Mouse (Mus musculus) macrophage (primary cell): ENCODE results near the gene Sept10. TPM values are rescaled to one million over a fixed set of nuclear protein-coding genes. Genes with fewer than 3 reads are reported as not detected.

Source experiments
- H3K27ac ChIP-seq: fragments of 350-480 bp; formaldehyde crosslinking; 2 replicates; pipeline ENCODE4 v1.9.0; 2021
- H3K36me3 ChIP-seq: fragments of 350-480 bp; formaldehyde crosslinking; 2 replicates; pipeline ENCODE4 v1.9.0; 2021; ENCODE audit errors: inconsistent target
- H3K4me3 ChIP-seq: fragments of 350-480 bp; formaldehyde crosslinking; 2 replicates; pipeline ENCODE4 v1.9.0; 2021; ENCODE audit errors: inconsistent target
- H3K79me2 ChIP-seq: fragments of 350-480 bp; formaldehyde crosslinking; 2 replicates; pipeline ENCODE4 v1.9.0; 2021; ENCODE audit errors: inconsistent target
- WGBS: methylation state at CpG from one replicate; pipeline ENCODE4 v1.1.7; 2026; ENCODE audit warnings: inconsistent platforms; ENCODE audit not compliant: missing documents; 5-methylcytosine and 5-hydroxymethylcytosine counted together
- polyA plus RNA-seq: library from polyadenylated mRNA; stranded (reverse); fragments of 250-400 nt; gene quantifications from 3 replicates; pipeline ENCODE4 v1.2.4, GENCODE M21; 2018; ENCODE audit warnings: inconsistent platforms

Sept10 gene
- polyA plus RNA-seq, 1 experiment from 2014 or later, result 10.3 TPM

- H3K36me3 ChIP-seq, result no peaks in the 10 kb centered on the region
- H3K27ac ChIP-seq, result no peak overlapping the region
- 85% methylated on average over 5 of the region's 5 CpGs for WGBS
- no peak overlapping the region for H3K4me3 ChIP-seq
- H3K79me2 ChIP-seq, result no peaks in the 10 kb centered on the region
Measured at GRCm38 (mm10) chr10:59194891-59195290, 26.8 kb downstream of the Sept10 start.

DNA sequence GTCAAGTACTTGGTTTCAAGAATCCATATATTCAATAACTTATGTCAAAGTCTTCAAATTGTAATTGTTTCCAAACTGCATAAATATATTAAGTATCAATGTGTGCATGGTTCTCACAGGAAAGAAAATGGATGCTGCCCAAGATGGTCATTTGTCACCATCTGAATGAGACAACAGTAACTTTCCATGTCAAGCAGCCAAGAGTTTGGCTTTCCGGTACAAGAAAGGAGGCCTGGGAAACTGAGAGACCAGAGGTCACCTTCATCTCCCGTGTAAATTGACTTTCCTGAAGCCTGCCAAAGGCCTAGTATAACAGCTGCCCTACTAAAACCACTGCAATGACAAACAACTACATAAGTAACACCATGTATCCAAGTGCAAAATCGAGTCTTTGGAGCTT, 39.3 kb downstream of the Sept10 start:
- WGBS, result 100% methylated on average over 3 of the region's 3 CpGs
- Histone ChIP-seq H3K36me3 (no peaks in the 10 kb centered on the region), H3K79me2 (no peaks in the 10 kb centered on the region), H3K4me3 (no peak overlapping the region), H3K27ac (no peak overlapping the region)

DNA sequence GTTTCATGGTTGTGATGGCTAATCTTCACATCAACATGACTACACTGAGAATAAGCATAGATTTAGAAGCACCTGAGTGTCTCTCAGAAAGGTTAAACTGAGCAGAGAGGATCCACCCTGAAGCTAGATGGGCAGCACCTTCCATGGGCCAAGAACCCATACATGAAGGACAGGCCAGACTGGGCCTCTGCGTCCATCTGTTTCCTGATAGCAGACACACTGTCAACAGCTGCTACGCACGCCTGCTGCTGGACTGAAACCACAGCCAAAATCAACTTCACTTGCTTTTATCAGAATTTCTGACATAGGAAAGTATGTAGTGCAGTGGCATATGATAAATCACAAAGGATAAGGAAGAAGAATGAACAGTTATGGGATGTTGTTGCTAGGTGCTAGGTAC, 42.0 kb downstream of the Sept10 start:
- Histone ChIP-seq H3K27ac (no peak overlapping the region), H3K36me3 (no peaks in the 10 kb centered on the region), H3K79me2 (no peaks in the 10 kb centered on the region), H3K4me3 (no peak overlapping the region)
- 81% methylated on average over 3 of the region's 3 CpGs for WGBS

DNA sequence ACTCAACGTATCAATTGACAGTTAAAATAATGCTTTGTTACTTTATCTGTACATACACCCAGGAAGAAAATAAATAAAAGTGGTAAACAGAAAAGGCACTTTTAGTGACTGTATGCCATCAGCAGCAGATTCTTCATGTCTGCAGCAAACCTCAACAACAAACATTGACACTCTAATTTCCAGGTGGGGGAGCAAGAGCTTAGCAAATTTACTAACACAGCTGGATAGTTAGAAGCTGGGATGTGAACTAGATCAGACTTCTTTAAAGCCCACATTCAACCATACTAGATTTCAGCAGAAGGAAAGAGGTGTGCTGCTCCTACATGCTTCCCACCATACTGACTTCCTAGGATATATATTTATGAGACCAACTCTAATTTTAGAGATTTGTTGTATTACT, 49.1 kb downstream of the Sept10 start:
- H3K27ac ChIP-seq, result no peak overlapping the region
- no peaks in the 10 kb centered on the region for H3K79me2 ChIP-seq
- H3K4me3 ChIP-seq, result no peak overlapping the region
- 71% methylated on average over 1 of the region's 1 CpGs for WGBS
- no peaks in the 10 kb centered on the region for H3K36me3 ChIP-seq

- H3K79me2 ChIP-seq, result no peaks in the 10 kb centered on the region
- H3K36me3 ChIP-seq, result no peaks in the 10 kb centered on the region
- H3K4me3 ChIP-seq, result no peak overlapping the region
- H3K27ac ChIP-seq, result no peak overlapping the region
- WGBS, result 91% methylated on average over 3 of the region's 3 CpGs
Measured at GRCm38 (mm10) chr10:59171042-59171441, 50.6 kb downstream of the Sept10 start.

GRCm38 (mm10) chr10:59166104-59166944, 55.3 kb downstream of the Sept10 start:
- Histone ChIP-seq H3K27ac (no peak overlapping the region), H3K79me2 (no peaks in the 10 kb centered on the region), H3K36me3 (peaks cover 2% of the 10 kb centered on the region; the same call in 1 of the 2 replicates), H3K4me3 (no peak overlapping the region)
- 79% methylated on average over 13 of the region's 14 CpGs for WGBS

GRCm38 (mm10) chr10:59162185-59162897, 59.3 kb downstream of the Sept10 start:
- H3K79me2 ChIP-seq, result no peaks in the 10 kb centered on the region
- H3K27ac ChIP-seq, result no peak overlapping the region
- WGBS, result 84% methylated on average over 4 of the region's 4 CpGs
- peaks cover 2% of the 10 kb centered on the region; the same call in 1 of the 2 replicates for H3K36me3 ChIP-seq
- no peak overlapping the region for H3K4me3 ChIP-seq

DNA sequence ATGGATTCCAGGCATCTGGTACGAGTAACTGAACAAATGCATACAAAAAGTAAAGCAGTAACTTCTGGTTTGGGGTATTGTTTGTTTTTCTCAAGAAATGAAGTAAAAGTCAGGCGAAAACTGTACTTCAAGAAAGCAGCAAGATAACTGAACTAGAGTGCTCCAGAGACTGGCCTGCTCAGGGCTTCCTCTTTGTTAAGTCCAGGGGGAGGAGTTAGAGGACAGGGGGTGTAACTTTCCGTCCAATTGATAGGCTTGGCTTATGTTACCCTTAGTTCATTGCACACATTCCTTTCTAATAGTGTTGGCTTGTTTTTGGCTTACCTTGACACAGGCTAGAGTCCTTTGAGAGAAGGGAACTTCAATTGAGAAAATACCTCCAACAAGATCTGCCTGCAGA, 63.0 kb downstream of the Sept10 start:
- Histone ChIP-seq H3K4me3 (no peak overlapping the region), H3K79me2 (no peaks in the 10 kb centered on the region), H3K27ac (no peak overlapping the region), H3K36me3 (no peaks in the 10 kb centered on the region)
- 70% methylated on average over 3 of the region's 3 CpGs for WGBS

DNA sequence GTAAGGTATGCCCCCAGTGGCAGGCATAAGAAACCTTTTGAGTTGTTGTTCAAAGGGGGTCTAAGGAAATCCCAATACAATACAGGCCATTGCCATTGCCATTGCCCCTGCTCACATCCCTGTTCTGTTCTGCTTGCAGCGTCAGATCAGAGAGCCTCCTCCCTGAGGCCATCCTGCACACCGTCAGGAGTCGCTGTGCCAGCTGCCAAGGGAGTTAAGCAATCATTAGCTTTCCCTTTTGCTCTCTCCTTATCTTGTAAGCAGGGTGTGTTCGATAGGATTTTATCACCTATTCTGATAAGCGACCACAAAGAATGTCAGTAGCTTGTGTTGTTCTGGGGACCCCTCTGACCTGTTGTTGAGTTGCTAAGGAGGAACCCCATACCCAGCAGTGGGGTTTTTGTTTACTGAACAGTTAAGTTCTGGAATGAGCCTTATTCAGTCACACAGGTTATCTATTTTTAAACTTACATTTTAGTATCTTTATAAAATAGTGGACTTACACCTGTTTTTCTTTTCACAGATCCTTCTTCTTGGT, 69.0 kb downstream of the Sept10 start:
- Histone ChIP-seq H3K27ac (no peak overlapping the region), H3K79me2 (no peaks in the 10 kb centered on the region), H3K4me3 (no peak overlapping the region), H3K36me3 (no peaks in the 10 kb centered on the region)
- WGBS, result 71% methylated on average over 5 of the region's 5 CpGs

GRCm38 (mm10) chr10:59150938-59151657, 70.5 kb downstream of the Sept10 start:
- Histone ChIP-seq H3K36me3 (no peaks in the 10 kb centered on the region), H3K27ac (no peak overlapping the region), H3K79me2 (no peaks in the 10 kb centered on the region), H3K4me3 (no peak overlapping the region)
- WGBS, result 94% methylated on average over 10 of the region's 10 CpGs

DNA sequence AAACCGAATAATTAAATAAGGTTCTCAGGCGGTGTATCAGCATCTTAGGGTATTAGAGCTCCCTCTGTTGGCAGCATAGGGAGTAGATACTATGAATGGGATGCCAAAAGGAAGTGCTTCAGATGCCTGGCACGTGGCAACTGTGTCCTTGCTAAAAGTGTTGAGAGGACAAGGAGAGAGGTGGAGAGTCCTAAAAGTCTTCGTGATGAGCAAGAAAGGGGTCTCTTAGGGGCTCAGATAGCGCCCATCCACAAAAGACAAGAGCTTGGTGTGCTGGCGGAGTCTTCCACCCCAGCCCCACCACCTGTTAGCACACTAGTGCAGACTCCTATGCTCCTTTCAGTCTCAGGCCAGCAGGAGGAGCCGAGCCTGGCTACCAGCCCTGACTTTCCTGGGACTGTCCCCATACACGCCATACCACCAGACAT, 71.7 kb downstream of the Sept10 start:
- H3K36me3 ChIP-seq, result no peaks in the 10 kb centered on the region
- 18% methylated on average over 8 of the region's 8 CpGs for WGBS
- no peak overlapping the region for H3K27ac ChIP-seq
- no peaks in the 10 kb centered on the region for H3K79me2 ChIP-seq
- no peak overlapping the region for H3K4me3 ChIP-seq

GRCm38 (mm10) chr10:59133478-59134009, 88.1 kb downstream of the Sept10 start:
- 93% methylated on average over 8 of the region's 8 CpGs for WGBS
- Histone ChIP-seq H3K36me3 (no peaks in the 10 kb centered on the region), H3K27ac (no peak overlapping the region), H3K4me3 (no peak overlapping the region), H3K79me2 (no peaks in the 10 kb centered on the region)

DNA sequence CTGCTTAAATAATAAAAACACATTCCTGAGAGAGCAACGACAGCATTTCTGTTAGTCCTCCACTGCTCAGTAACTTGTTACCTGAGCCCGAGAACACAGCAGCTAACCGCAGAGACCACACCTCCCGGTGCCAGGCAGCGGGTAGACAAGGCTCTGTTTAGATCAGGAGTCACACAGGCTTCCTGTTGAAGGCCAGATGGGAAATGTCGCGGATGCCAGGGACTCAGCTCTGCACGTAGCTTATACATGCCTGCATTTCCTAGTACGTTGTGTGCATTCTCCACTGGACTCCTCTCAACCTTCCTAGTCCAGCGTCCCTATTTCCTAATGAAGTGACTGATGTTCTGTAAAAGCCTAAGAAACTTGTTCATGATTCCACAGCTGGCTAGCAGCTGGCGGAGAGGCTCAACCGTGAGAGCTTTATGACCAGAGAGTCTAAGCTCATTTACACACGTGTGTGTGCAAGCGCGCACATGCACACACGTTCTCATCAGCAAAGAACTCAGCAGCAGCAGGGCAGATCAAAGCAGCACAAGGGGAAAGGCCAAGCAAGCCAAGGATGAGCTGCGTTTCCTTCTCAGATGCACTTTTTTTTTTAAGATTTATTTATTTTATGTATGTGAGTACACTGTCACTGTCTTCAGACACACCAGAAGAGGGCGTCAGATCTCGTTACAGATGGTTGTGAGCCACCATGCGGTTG, 89.6 kb downstream of the Sept10 start:
- no peak overlapping the region for H3K27ac ChIP-seq
- 28% methylated on average over 20 of the region's 20 CpGs for WGBS
- H3K36me3 ChIP-seq, result no peaks in the 10 kb centered on the region
- no peaks in the 10 kb centered on the region for H3K79me2 ChIP-seq
- no peak overlapping the region for H3K4me3 ChIP-seq

DNA sequence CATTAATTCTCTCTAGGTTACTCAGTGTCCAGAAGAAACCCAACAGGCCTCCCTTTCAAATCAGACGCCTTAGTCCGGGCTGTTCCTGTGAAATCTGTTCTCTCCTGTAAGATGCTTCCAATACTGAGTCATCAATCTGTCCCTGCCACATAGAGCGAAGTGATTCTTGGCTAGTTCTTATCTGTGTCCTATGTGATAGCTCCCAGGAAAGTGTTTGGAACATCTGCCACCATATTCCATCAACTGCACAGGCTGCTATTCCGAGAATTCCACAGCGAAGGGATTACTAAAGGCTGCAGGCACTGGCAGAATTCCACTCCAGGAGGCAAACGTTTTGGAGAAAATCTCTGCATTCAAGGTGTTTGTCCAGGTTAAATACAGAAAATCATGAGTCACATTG, 94.0 kb downstream of the Sept10 start:
- H3K79me2 ChIP-seq, result no peaks in the 10 kb centered on the region
- 96% methylated on average over 6 of the region's 6 CpGs for WGBS

More for the DNA sequence above, 94.0 kb downstream of the Sept10 start:
- H3K27ac ChIP-seq, result no peak overlapping the region
- H3K4me3 ChIP-seq, result no peak overlapping the region
- no peaks in the 10 kb centered on the region for H3K36me3 ChIP-seq
